Mouse (Mus musculus) cerebellum, adult 2 months (tissue): ENCODE results near the gene Medag.

Experiments used
- CTCF ChIP-seq: fragments of 200-500 bp; IDR thresholded peaks from 2 replicates; pipeline ENCODE4 v1.5.1; 2011; ENCODE audit warnings: low read depth, mild to moderate bottlenecking, control low read depth, low read length, moderate library complexity, borderline replicate concordance; ENCODE audit not compliant: insufficient read depth
- POLR2A ChIP-seq: fragments of 200-500 bp; IDR thresholded peaks from 2 replicates; pipeline ENCODE4 v1.6.1; 2011; ENCODE audit warnings: low read length, control low read depth, borderline replicate concordance; ENCODE audit not compliant: insufficient read depth

GRCm38 (mm10) chr5:149382601-149383000, 28.9 kb upstream of the Medag start:
- TF ChIP-seq CTCF (no peak), POLR2A (no peak)
